Mouse (Mus musculus): Measurements from ENCODE around the gene Ovol1.
A peak's percentile ranks its signal among the peaks of the same experiment; 100 is the strongest.

Ovol1 gene

GRCm38 (mm10) chr19:5567534-5568469 lies 7.4 kb upstream of the Ovol1 start, which contains the start of gene Ap5b1:
Ap5b1 (plus strand) TSS chr19:5568025.
- DNase-seq: peak; percentile 88

- no peak for DNase-seq
Measured at GRCm38 (mm10) chr19:5567180-5567533, 6.7 kb upstream of the Ovol1 start.

- DNase-seq: no peak
Measured at GRCm38 (mm10) chr19:5566316-5566715, 5.9 kb upstream of the Ovol1 start.

- DNase-seq: no peak
Measured at GRCm38 (mm10) chr19:5562776-5563175, 2.3 kb upstream of the Ovol1 start.

- DNase-seq: no peak
Measured at GRCm38 (mm10) chr19:5561886-5562285, 1.4 kb upstream of the Ovol1 start.

- no peak for DNase-seq
Measured at GRCm38 (mm10) chr19:5561252-5561790, 875 bp upstream of the Ovol1 start.

- DNase-seq: no peak
Measured at GRCm38 (mm10) chr19:5559631-5560456, 602 bp downstream of the Ovol1 start.

GRCm38 (mm10) chr19:5559229-5559628 lies 1.2 kb downstream of the Ovol1 start:
- DNase-seq: no peak

GRCm38 (mm10) chr19:5558770-5559169 lies 1.7 kb downstream of the Ovol1 start:
- DNase-seq: no peak

GRCm38 (mm10) chr19:5558169-5558568 lies 2.3 kb downstream of the Ovol1 start:
- DNase-seq: no peak

- no peak for DNase-seq
Measured at GRCm38 (mm10) chr19:5554212-5554611, 6.2 kb downstream of the Ovol1 start.

GRCm38 (mm10) chr19:5553802-5554201 lies 6.6 kb downstream of the Ovol1 start:
- DNase-seq: no peak

- DNase-seq: no peak
Measured at GRCm38 (mm10) chr19:5547471-5548056, 12.9 kb downstream of the Ovol1 start.

GRCm38 (mm10) chr19:5544031-5544430 lies 16.4 kb downstream of the Ovol1 start:
- no peak for DNase-seq

- DNase-seq: no peak
Measured at GRCm38 (mm10) chr19:5543362-5543761, 17.1 kb downstream of the Ovol1 start.

GRCm38 (mm10) chr19:5538786-5539185 lies 21.7 kb downstream of the Ovol1 start:
- no peak for DNase-seq

GRCm38 (mm10) chr19:5532520-5532919 lies 27.9 kb downstream of the Ovol1 start:
- no peak for DNase-seq

- no peak for DNase-seq
Measured at GRCm38 (mm10) chr19:5530138-5530524, 30.3 kb downstream of the Ovol1 start.

- peak; percentile 82 for DNase-seq
Measured at GRCm38 (mm10) chr19:5529325-5530137, 30.9 kb downstream of the Ovol1 start.

- no peak for DNase-seq
Measured at GRCm38 (mm10) chr19:5525204-5525603, 35.2 kb downstream of the Ovol1 start.

- DNase-seq: no peak
Measured at GRCm38 (mm10) chr19:5518721-5519120, 41.7 kb downstream of the Ovol1 start.

- DNase-seq: no peak
Measured at GRCm38 (mm10) chr19:5516906-5517505, 43.4 kb downstream of the Ovol1 start.

Data from right cerebral cortex, postnatal 25 days (tissue).